Mouse (Mus musculus): ENCODE results near the gene Ero1lb.

- TF ChIP-seq ZC3H11A (IDR thresholded peaks at IDR 0.05; ENCODE audit: low read depth, low read length): no peak; the same call in 1 of the 2 replicates
- no peak for TF ChIP-seq MAX (IDR thresholded peaks at IDR 0.05; ENCODE audit: low read length)
- TF ChIP-seq CTCF (IDR thresholded peaks at IDR 0.05 in 2 of 3, conservative IDR thresholded peaks at IDR 0.05 in 1 of 3; ENCODE audit: control insufficient read depth in 1 of 3, insufficient read depth in 1 of 3, low read depth in 2 of 3, low read length in 3 of 3, poor library complexity in 1 of 3, severe bottlenecking in 1 of 3): peak; percentile 78 to 84 (median 84)
- no peak for TF ChIP-seq TBP (IDR thresholded peaks at IDR 0.05; ENCODE audit: low read depth, low read length)
- TF ChIP-seq ETS1 (IDR thresholded peaks at IDR 0.05; ENCODE audit: low read depth, low read length): no peak
- TF ChIP-seq GATA1 (IDR thresholded peaks at IDR 0.05; ENCODE audit: low read depth, low read length): no peak
- no peak for TF ChIP-seq TCF12 (IDR thresholded peaks at IDR 0.05; ENCODE audit: low read depth, low read length)
- no peak for TF ChIP-seq POLR2A (IDR thresholded peaks at IDR 0.05; ENCODE audit: control insufficient read depth in 1 of 2, insufficient read depth in 1 of 2, low read depth in 1 of 2, low read length in 2 of 2, poor library complexity in 1 of 2)
- peak; percentile 72 for TF ChIP-seq RAD21 (IDR thresholded peaks at IDR 0.05; ENCODE audit: low read depth, low read length)
- no peak for TF ChIP-seq USF1 (IDR thresholded peaks at IDR 0.05; ENCODE audit: low read depth, low read length)
These were observed 23.3 kb downstream of the Ero1lb start for GRCm38 (mm10) chr13:12589003-12589402.

Data from MEL (cell line).